Mouse (Mus musculus): ENCODE results near the gene Yif1b.

The Yif1b gene

DNA sequence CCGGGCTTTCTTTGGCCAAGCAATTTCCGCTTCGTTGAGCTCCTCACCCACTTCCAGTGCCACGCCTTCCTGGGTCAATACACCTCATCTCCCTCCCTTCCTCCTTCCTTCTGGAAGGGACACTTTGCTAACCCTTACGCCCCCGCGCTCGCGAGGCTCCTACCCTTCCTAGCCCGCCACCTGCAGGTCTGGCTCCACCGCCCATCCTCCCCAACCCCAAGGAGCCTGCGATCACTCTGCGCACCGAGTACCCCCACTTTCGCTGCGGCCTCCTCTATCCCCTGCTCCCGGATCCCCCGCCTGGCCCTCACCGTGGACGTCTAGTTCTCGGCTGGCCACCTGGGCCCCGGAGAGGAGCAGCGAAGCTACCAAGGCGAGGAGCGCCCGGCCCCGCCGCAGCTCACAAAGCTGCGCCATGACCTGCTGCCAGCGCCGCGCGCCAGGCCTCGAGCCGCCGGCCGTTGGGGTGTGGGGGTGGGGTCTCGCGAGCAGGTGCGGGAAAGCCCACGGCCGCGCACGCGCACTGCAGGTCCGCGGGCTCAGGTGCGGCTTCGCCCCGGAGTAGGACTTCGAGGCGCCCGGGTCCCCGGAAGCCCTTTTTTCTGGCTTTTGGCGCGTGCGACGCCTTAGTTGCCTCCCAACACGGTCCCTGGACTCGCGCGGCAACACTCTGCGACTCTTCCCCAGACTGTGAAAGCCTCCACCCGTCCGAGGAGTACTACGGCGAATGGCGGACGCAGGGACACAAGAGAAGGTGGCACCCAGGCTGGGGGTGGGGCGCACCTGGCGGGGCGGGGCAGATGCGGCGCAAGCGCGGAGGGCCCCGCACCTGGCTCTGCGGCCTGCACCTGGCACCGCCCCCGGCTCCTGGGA lies 43.3 kb downstream of the Yif1b start, which contains the start of gene Spint2:
Gene Spint2, minus strand, starts transcription at position 712 of the 873 bp plus-strand sequence.
- DNase-seq = no peak

DNA sequence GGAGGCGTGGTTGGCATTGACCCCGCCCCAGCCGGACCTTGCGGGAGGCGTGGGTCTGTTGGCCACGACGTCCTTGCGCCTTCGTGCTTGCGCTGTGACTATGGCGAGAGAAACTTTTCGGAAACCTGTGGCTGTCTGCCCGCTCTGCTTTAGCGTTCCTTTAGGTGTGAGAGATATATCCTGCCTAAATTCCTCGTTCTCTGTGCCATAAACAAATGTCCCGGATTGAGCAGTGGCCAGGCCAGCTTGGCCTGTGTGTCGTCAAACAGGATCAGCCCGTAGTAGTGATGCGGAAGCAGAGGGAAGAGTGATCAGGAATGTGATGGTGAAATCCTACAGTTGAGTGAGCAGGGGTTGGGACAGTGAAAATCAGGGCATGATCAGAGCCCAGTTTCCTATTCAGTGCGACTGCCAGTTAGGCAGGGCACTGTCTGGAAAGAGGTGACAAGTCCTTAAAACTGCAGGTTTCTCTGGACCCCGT lies 44.0 kb downstream of the Yif1b start:
- DNase-seq = no peak

- DNase-seq = no peak
Measured at GRCm38 (mm10) chr7:29283876-29284275, 45.7 kb downstream of the Yif1b start.

- no peak for DNase-seq
Measured at GRCm38 (mm10) chr7:29284523-29284922, 46.4 kb downstream of the Yif1b start.

GRCm38 (mm10) chr7:29287481-29287880 lies 49.4 kb downstream of the Yif1b start:
- DNase-seq = no peak

GRCm38 (mm10) chr7:29288079-29288478 lies 50.0 kb downstream of the Yif1b start:
- DNase-seq = no peak

- DNase-seq = no peak
Measured at GRCm38 (mm10) chr7:29288942-29289638, 51.0 kb downstream of the Yif1b start, which contains the start of gene Ppp1r14a. TSS of gene Ppp1r14a (plus strand) at chr7:29289308.

DNA sequence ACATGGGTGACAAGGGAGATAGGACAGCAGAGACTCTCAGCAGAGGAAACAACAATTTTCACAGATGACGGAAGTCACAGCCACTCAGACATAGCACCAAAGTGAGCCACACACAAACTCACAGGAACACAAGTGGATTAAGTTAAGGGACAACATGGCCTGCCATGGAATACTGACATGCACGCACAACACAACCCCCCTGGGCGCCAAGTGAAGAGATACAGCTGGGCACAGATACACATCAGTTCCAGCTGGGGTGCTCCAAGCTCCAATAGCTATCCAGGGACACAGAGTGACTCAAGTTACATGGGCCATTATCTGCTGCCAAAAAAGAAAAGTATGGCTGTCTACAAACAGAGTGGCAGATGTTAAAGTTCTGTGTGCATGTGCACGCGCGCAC lies 51.7 kb downstream of the Yif1b start:
- no peak for DNase-seq

DNA sequence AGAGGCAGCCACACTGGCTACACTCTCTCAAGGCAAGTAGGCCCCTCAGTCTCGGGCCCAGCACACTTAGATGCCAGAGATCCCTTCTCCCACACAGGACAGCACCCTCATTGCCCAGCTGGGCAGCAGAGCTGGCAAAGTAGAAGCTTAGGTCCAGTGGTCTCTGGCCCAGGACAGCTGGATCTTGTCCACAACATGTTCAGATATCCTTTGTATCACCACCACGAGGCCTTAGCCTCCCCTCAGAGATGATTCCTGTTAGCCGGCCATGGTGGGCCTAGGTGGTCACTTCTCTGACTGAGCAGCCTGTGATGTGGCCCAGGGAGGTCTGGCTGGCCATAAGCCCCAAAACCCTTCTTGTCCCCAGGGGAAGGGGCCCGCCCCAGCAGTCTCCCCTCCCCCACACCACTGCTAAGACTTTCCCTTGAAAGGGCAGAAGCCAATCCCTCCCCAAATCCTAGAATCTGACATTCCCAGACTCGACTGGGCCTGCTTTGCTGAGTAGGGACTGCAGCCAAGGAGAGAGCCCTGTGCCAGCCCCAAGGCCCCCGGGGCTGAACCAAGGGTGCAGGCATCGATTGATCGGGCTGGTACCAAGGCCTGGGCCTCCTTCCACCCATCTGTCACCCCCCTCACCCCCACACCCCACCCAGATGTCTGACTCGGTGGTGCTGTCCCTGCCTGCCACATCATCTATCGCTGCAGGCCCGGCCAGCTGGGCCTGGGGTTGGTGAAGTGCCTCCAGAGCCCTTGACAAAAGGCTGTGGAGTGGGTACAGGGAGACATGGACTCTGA lies 52.8 kb downstream of the Yif1b start:
- no peak for DNase-seq

DNA sequence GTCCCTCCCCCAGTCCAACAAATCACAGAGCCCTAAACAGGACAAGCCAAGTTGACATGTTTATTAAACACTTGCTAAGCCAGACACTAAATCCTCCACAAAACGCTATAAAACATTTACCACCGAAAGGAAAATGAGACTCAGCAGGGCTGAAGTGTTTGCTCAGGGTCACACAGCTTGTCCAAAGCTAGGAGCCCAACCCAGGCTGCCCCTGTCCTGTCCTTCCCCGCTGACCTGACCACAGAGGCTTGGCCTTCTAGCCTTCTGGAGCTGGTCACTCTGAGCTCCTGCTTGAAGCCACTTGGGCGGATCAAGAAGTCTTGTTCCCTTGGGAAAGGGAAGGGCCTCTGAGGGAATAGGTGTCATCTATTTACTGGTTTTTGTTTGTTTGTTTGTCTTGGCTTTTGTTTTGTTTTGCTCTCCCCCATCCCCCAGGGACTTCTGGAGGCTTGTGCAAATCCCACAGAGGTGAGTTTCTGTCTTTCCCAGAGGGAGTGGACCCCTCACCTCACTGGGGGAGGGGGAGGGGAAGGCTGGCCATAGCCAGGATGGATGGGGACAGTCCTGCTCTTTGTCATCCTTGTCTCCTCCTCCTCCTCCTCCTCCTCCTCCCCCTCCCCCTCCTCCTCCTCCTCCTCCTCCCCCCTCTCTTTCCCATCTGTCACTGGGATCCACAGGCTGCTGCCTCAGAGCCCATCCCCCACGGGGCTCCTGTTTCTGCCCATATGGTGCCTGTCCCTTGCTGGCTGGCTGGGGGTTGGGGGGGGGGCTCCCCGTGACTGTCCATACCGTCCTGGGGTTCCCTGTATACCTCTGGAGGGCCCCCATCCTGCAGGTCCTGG lies 53.7 kb downstream of the Yif1b start:
- DNase-seq = no peak

- no peak for DNase-seq
Measured at GRCm38 (mm10) chr7:29292458-29293098, 54.4 kb downstream of the Yif1b start.

GRCm38 (mm10) chr7:29293131-29294065 lies 55.3 kb downstream of the Yif1b start:
- DNase-seq = no peak

DNA sequence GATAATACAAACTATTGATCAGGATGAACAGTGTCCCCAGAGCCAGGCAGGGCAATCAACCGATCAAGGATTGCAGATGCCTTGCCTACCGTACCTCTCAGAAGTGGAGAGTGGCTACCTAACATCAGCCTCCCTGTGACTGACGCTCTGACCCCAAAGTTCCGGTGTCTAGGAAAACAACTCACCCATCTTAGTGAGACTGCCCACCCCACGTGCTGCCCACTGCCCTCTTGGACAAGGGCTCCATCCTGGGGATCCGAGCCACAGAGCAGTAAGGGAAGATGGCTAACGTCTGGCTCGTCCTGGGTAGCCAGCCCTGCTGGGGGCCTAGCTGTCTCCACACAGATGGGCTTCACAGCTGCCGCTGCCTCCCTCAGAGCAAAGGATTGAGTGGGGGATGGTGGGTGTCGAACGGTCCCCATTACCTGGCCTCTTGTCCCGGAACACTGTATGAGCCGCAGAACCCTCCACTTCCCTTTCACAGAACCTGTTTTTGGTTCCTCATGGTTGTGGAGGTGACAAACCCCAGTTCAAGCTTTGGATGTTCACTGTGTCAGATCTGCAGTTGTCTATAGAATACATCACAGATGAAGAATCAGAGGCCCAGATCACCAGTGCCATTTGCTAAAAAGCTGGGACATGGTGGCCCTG lies 56.1 kb downstream of the Yif1b start:
- DNase-seq = no peak

- no peak for DNase-seq
Measured at GRCm38 (mm10) chr7:29295861-29296647, 57.9 kb downstream of the Yif1b start.

DNA sequence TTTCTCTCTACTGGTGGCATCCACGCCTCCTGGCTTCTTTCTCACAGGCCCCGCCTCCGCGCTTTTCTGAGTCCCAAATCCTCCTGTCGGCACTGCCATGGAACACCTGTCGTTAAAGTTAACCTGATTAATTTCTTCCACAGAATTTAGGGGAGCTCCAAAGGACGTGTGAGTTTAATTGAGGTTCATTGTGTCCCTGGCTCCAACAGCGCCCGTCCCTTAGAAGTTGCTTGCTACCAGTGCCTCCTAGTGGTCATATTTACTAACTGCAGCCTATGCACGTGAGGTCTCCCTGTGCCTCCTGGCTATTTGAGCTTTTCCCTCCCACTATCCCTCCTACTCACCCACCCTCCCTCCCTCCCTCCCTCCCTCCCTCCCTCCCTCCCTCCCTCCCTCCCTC lies 58.9 kb downstream of the Yif1b start:
- peak; percentile 66 for DNase-seq

Measured in right cerebral cortex, adult 18-20 months (tissue).